Mouse (Mus musculus) hindbrain, embryonic 16.5 days (tissue): ENCODE measurements at regions not wholly inside any gene's neighbourhood (a gene's known extent, or its start where the extent isn't known, plus 50 kb on each side); places are given as distances from the start of the nearest gene placed in this dataset.

Experiments used
- ATAC-seq: fragments of 200-750 bp; cut with Nextera tagmentation; 2 replicates; pipeline ENCODE4 v1.8.0; 2017; ENCODE audit warnings: moderate TSS enrichment, moderate library complexity
- H3K27ac ChIP-seq: fragments of 300-500 bp; sonication (generic); 2 replicates; pipeline ENCODE4 v1.5.1; 2014; ENCODE audit warnings: low read depth, mild to moderate bottlenecking, control low read depth, low read length, moderate library complexity
- H3K27me3 ChIP-seq: fragments of 300-500 bp; sonication (generic); replicated peaks from 2 replicates; pipeline ENCODE4 v1.6.1; 2014; ENCODE audit warnings: low read length; ENCODE audit not compliant: control insufficient read depth, insufficient read depth
- H3K36me3 ChIP-seq: fragments of 300-500 bp; sonication (generic); 2 replicates; pipeline ENCODE4 v1.6.1; 2014; ENCODE audit warnings: mild to moderate bottlenecking, low read length, moderate library complexity, mixed read lengths; ENCODE audit not compliant: control insufficient read depth, insufficient read depth
- H3K4me1 ChIP-seq: fragments of 300-500 bp; sonication (generic); 2 replicates; pipeline ENCODE4 v1.6.1; 2014; ENCODE audit warnings: low read depth, low read length; ENCODE audit not compliant: control insufficient read depth, insufficient read depth
- H3K4me2 ChIP-seq: fragments of 300-500 bp; sonication (generic); 2 replicates; pipeline ENCODE4 v1.6.1; 2014; ENCODE audit warnings: mild to moderate bottlenecking, low read length, control low read depth, moderate library complexity
- H3K4me3 ChIP-seq: fragments of 300-500 bp; sonication (generic); 2 replicates; pipeline ENCODE4 v1.5.1; 2014; ENCODE audit warnings: mild to moderate bottlenecking, low read length, control low read depth, moderate library complexity
- H3K9ac ChIP-seq: fragments of 300-500 bp; sonication (generic); 2 replicates; pipeline ENCODE4 v1.6.1; 2014; ENCODE audit warnings: low read depth, mild to moderate bottlenecking, control low read depth, low read length, moderate library complexity
- H3K9me3 ChIP-seq: fragments of 300-500 bp; sonication (generic); 2 replicates; pipeline ENCODE4 v1.6.1; 2014; ENCODE audit warnings: mild to moderate bottlenecking, low read length, moderate library complexity; ENCODE audit not compliant: control insufficient read depth
- WGBS: fragments of 180-500 bp; shearing (Covaris S2); extraction: QIAGEN DNeasy Blood & Tissue Kit; methylation state at CpG from one replicate; pipeline ENCODE4 v1.1.7; 2014; 5-methylcytosine and 5-hydroxymethylcytosine counted together

GRCm38 (mm10) chr1:75677695-75678094 lies 131.6 kb downstream of the Slc4a3 start:
- Histone ChIP-seq H3K4me1 (peaks cover 3% of the 10 kb centered on the region; the same call in 1 of the 2 replicates), H3K4me2 (no peak overlapping the region), H3K9me3 (no peaks in the 10 kb centered on the region; the same call in 1 of the 2 replicates), H3K36me3 (no peaks in the 10 kb centered on the region), H3K4me3 (no peak overlapping the region), H3K27ac (no peak overlapping the region), H3K9ac (no peak overlapping the region), H3K27me3 (no peaks in the 10 kb centered on the region)
- ATAC-seq, result no peak
- WGBS, result 78% methylated on average over 5 of the region's 5 CpGs

- ATAC-seq, result no peak
- no peaks in the 10 kb centered on the region for H3K27me3 ChIP-seq
- H3K9me3 ChIP-seq, result no peaks in the 10 kb centered on the region; the same call in 1 of the 2 replicates
- no peak overlapping the region for H3K27ac ChIP-seq
- no peak overlapping the region for H3K4me2 ChIP-seq
- H3K9ac ChIP-seq, result no peak overlapping the region
- H3K36me3 ChIP-seq, result no peaks in the 10 kb centered on the region
- WGBS, result 39% methylated on average over 4 of the region's 4 CpGs
- H3K4me3 ChIP-seq, result no peak overlapping the region
- peaks cover 3% of the 10 kb centered on the region; the same call in 1 of the 2 replicates for H3K4me1 ChIP-seq
Measured at GRCm38 (mm10) chr1:75678279-75678678, 132.2 kb downstream of the Slc4a3 start.

GRCm38 (mm10) chr1:75680366-75680765 lies 134.3 kb downstream of the Slc4a3 start:
- Histone ChIP-seq H3K36me3 (no peaks in the 10 kb centered on the region), H3K27ac (no peak overlapping the region), H3K27me3 (no peaks in the 10 kb centered on the region), H3K9me3 (no peaks in the 10 kb centered on the region; the same call in 1 of the 2 replicates), H3K4me2 (peak overlapping the region; percentile 14; the same call in 1 of the 2 replicates), H3K4me1 (peaks cover 3% of the 10 kb centered on the region; the same call in 1 of the 2 replicates), H3K4me3 (no peak overlapping the region), H3K9ac (no peak overlapping the region)
- ATAC-seq, result no peak
- 23% methylated on average over 10 of the region's 10 CpGs for WGBS

GRCm38 (mm10) chr1:75681913-75682312 lies 135.8 kb downstream of the Slc4a3 start:
- 95% methylated on average over 5 of the region's 5 CpGs for WGBS
- no peaks in the 10 kb centered on the region; the same call in 1 of the 2 replicates for H3K9me3 ChIP-seq
- H3K27me3 ChIP-seq, result no peaks in the 10 kb centered on the region
- ATAC-seq, result no peak
- no peak overlapping the region for H3K4me2 ChIP-seq
- no peak overlapping the region for H3K9ac ChIP-seq
- peaks cover 3% of the 10 kb centered on the region; the same call in 1 of the 2 replicates for H3K4me1 ChIP-seq
- no peaks in the 10 kb centered on the region for H3K36me3 ChIP-seq
- no peak overlapping the region for H3K27ac ChIP-seq
- H3K4me3 ChIP-seq, result no peak overlapping the region

GRCm38 (mm10) chr1:75692781-75693180 lies 146.7 kb downstream of the Slc4a3 start:
- Histone ChIP-seq H3K9ac (no peak overlapping the region), H3K36me3 (no peaks in the 10 kb centered on the region), H3K4me2 (no peak overlapping the region), H3K4me3 (no peak overlapping the region), H3K4me1 (peaks cover 3% of the 10 kb centered on the region), H3K27me3 (no peaks in the 10 kb centered on the region), H3K27ac (no peak overlapping the region), H3K9me3 (no peaks in the 10 kb centered on the region)
- peak; percentile 67 for ATAC-seq
- 67% methylated on average over 1 of the region's 1 CpGs for WGBS

- H3K4me3 ChIP-seq, result no peak overlapping the region
- ATAC-seq, result peak; percentile 80
- no peaks in the 10 kb centered on the region for H3K36me3 ChIP-seq
- no peaks in the 10 kb centered on the region for H3K9me3 ChIP-seq
- no peaks in the 10 kb centered on the region for H3K27me3 ChIP-seq
- H3K4me2 ChIP-seq, result no peak overlapping the region
- WGBS, result 25% methylated on average over 12 of the region's 12 CpGs
- peaks cover 3% of the 10 kb centered on the region for H3K4me1 ChIP-seq
- H3K9ac ChIP-seq, result no peak overlapping the region
- H3K27ac ChIP-seq, result 0 out of 2 replicates have a peak overlapping the region, but pooled peaks have one; percentile 23
Measured at GRCm38 (mm10) chr1:75693231-75693914, 147.3 kb downstream of the Slc4a3 start.

- 26% methylated on average over 24 of the region's 24 CpGs for WGBS
- Histone ChIP-seq H3K4me1 (peaks cover 10% of the 10 kb centered on the region), H3K4me3 (peak overlapping the region; percentile 16; the same call in 1 of the 2 replicates), H3K27me3 (no peaks in the 10 kb centered on the region), H3K9me3 (no peaks in the 10 kb centered on the region), H3K4me2 (peak overlapping the region; percentile 47), H3K36me3 (no peaks in the 10 kb centered on the region), H3K27ac (no peak overlapping the region), H3K9ac (peak overlapping the region; percentile 38)
- 0 out of 2 replicates have a peak, but pooled peaks have one; percentile 50 for ATAC-seq
Measured at GRCm38 (mm10) chr1:75704832-75705650, 159.0 kb downstream of the Slc4a3 start.

- ATAC-seq, result no peak
- Histone ChIP-seq H3K36me3 (no peaks in the 10 kb centered on the region), H3K4me3 (no peak overlapping the region), H3K27ac (no peak overlapping the region), H3K27me3 (no peaks in the 10 kb centered on the region), H3K4me2 (no peak overlapping the region), H3K9me3 (no peaks in the 10 kb centered on the region), H3K4me1 (peaks cover 10% of the 10 kb centered on the region), H3K9ac (no peak overlapping the region)
- WGBS, result 76% methylated on average over 9 of the region's 9 CpGs
Measured at GRCm38 (mm10) chr1:75706126-75706525, 160.1 kb downstream of the Slc4a3 start.

- WGBS, result 87% methylated on average over 5 of the region's 5 CpGs
- ATAC-seq, result no peak
Measured at GRCm38 (mm10) chr1:75723431-75723830, 177.4 kb downstream of the Slc4a3 start.

More at GRCm38 (mm10) chr1:75723431-75723830, 177.4 kb downstream of the Slc4a3 start:
- Histone ChIP-seq H3K9ac (no peak overlapping the region), H3K9me3 (no peaks in the 10 kb centered on the region), H3K4me2 (no peak overlapping the region), H3K4me1 (no peaks in the 10 kb centered on the region), H3K27me3 (no peaks in the 10 kb centered on the region), H3K4me3 (no peak overlapping the region), H3K36me3 (no peaks in the 10 kb centered on the region), H3K27ac (no peak overlapping the region)
